Mouse (Mus musculus) midbrain, embryonic 11.5 days (tissue): ENCODE data around the gene Zfpm1. TPM values are rescaled to one million over a fixed set of nuclear protein-coding genes. Genes with fewer than 3 reads are reported as not detected.

ENCODE experiments used
- ATAC-seq: fragments of 200-750 bp; cut with Nextera tagmentation; 2 replicates; pipeline ENCODE4 v1.8.0; 2017; ENCODE audit warnings: moderate TSS enrichment, moderate library complexity; ENCODE audit not compliant: low FRiP score
- DNase-seq: peaks from one replicate; pipeline ENCODE4 v3.0.0; 2015; ENCODE audit warnings: low spot score; ENCODE audit errors: missing footprints
- H3K27ac ChIP-seq: fragments of 300-500 bp; sonication (generic); 2 replicates; pipeline ENCODE4 v1.5.1; 2014; ENCODE audit warnings: low read depth, low read length
- H3K27me3 ChIP-seq: fragments of 300-500 bp; sonication (generic); 2 replicates; pipeline ENCODE4 v1.6.1; 2014; ENCODE audit warnings: mild to moderate bottlenecking, low read length, moderate library complexity, mixed read lengths; ENCODE audit not compliant: control insufficient read depth, insufficient read depth
- H3K36me3 ChIP-seq: fragments of 300-500 bp; sonication (generic); 2 replicates; pipeline ENCODE4 v1.6.1; 2014; ENCODE audit warnings: mild to moderate bottlenecking, low read length, moderate library complexity, mixed read lengths; ENCODE audit not compliant: control insufficient read depth, insufficient read depth
- H3K4me1 ChIP-seq: fragments of 300-500 bp; sonication (generic); 2 replicates; pipeline ENCODE4 v1.6.1; 2014; ENCODE audit warnings: low read length; ENCODE audit not compliant: control insufficient read depth, insufficient read depth
- H3K4me2 ChIP-seq: fragments of 300-500 bp; sonication (generic); 2 replicates; pipeline ENCODE4 v1.6.1; 2014; ENCODE audit warnings: mild to moderate bottlenecking, moderate library complexity
- H3K4me3 ChIP-seq: fragments of 300-500 bp; sonication (generic); 2 replicates; pipeline ENCODE4 v1.5.1; 2014; ENCODE audit warnings: low read depth, low read length
- H3K9ac ChIP-seq: fragments of 300-500 bp; sonication (generic); 2 replicates; pipeline ENCODE4 v1.6.1; 2014; ENCODE audit warnings: low read length
- H3K9me3 ChIP-seq: fragments of 300-500 bp; sonication (generic); 2 replicates; pipeline ENCODE4 v1.6.1; 2016; ENCODE audit warnings: low read length; ENCODE audit not compliant: control insufficient read depth
- WGBS: fragments of 180-500 bp; shearing (Covaris S2); extraction: QIAGEN DNeasy Blood & Tissue Kit; methylation state at CpG from one replicate; pipeline ENCODE4 v1.1.7; 2014; 5-methylcytosine and 5-hydroxymethylcytosine counted together
- polyA plus RNA-seq: library from polyadenylated mRNA; unstranded; fragments of >200 nt; fragmentation: Nextera tagmentation; extraction: Ambion mirVana; gene quantifications from 2 replicates; pipeline ENCODE4 v1.2.1, GENCODE M21; 2014

The Zfpm1 gene
- polyA plus RNA-seq, 1 experiment from 2014 or later, result 1.8 TPM

DNA sequence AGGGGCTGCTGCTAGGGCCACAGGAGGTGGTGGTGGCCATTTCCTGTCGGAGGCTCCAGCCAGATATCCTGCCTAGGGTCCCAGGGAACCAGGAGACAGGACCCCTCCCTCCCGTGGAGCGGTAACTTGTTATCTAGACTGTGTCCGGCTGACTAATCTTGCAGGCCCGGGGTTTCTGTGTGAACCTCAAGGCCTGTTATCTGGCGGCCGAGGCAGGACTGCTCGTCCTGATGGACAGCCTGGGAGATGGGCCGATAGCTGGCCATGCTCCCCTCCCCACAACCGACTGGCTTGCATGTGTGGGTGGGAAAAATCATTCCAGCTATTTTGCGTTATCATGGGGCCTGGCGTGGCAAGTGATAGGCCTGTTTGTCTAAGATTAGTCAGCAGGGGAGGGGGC lies 31.4 kb downstream of the Zfpm1 start:
- DNase-seq, result no peak
- no peak for ATAC-seq
- WGBS, result 69% methylated on average over 12 of the region's 12 CpGs
- Histone ChIP-seq H3K36me3 (no peaks in the 10 kb centered on the region), H3K4me2 (no peak overlapping the region), H3K9ac (no peak overlapping the region), H3K4me1 (peaks cover 3% of the 10 kb centered on the region; the same call in 1 of the 2 replicates), H3K4me3 (no peak overlapping the region), H3K9me3 (no peaks in the 10 kb centered on the region), H3K27ac (no peak overlapping the region), H3K27me3 (no peaks in the 10 kb centered on the region)

DNA sequence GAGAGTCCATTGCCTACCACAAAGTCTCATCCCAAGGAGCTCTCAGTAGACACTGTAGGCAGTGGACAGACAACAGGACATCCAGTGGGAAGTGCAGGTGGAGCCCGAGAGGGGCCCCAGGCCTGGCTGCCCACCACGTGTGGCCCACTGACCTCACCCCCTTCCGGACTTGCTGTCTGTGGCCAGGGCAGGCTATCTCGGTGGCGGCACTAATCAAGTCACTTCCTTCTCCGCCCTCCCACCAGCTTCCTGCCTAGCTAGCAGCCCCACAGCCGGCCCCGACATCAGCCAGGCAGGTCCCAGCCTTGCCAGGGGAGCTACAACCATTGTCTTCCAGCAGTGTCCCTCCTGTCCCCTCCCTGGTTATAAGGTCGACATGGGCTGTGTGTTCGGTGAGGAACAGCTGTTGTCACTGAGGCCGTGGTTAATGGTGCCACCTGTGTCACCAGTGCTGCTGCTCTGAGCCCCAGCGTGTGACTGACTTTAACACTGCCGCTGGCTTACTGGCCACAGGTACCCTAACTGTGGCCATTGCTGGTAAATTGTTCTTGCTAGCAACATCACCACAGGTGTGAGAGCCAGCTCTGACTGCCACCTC lies 33.1 kb downstream of the Zfpm1 start:
- H3K4me1 ChIP-seq, result peaks cover 3% of the 10 kb centered on the region; the same call in 1 of the 2 replicates
- H3K9ac ChIP-seq, result no peak overlapping the region
- no peak overlapping the region for H3K4me3 ChIP-seq
- ATAC-seq (no peak), DNase-seq (no peak)
- WGBS, result 70% methylated on average over 13 of the region's 13 CpGs
- no peak overlapping the region for H3K27ac ChIP-seq
- no peaks in the 10 kb centered on the region for H3K27me3 ChIP-seq
- H3K4me2 ChIP-seq, result no peak overlapping the region
- no peaks in the 10 kb centered on the region for H3K36me3 ChIP-seq
- no peaks in the 10 kb centered on the region for H3K9me3 ChIP-seq

DNA sequence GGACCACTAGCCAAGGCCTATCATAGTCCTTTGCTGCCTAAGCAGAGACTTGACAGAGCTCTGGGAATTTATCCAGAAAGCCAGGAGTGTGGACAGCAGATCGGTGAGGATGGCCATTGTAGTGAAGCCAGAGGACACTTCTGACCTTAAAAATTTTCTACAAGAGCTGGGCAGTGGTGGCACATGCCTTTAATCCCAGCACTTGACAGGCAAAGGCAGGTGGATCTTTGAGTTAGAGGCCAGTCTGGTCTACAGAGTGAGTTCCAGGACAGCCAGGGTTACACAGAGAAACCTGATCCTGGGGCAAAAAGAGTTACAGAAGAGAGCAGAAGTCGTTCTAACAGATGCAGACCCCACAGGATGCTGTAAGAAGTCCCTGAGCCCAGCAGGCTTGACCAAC lies 34.5 kb downstream of the Zfpm1 start:
- Histone ChIP-seq H3K36me3 (no peaks in the 10 kb centered on the region), H3K27ac (no peak overlapping the region), H3K9ac (no peak overlapping the region), H3K27me3 (no peaks in the 10 kb centered on the region), H3K9me3 (no peaks in the 10 kb centered on the region), H3K4me3 (no peak overlapping the region), H3K4me2 (no peak overlapping the region), H3K4me1 (peaks cover 3% of the 10 kb centered on the region; the same call in 1 of the 2 replicates)
- WGBS, result 67% methylated on average over 2 of the region's 2 CpGs
- ATAC-seq (no peak), DNase-seq (no peak)

DNA sequence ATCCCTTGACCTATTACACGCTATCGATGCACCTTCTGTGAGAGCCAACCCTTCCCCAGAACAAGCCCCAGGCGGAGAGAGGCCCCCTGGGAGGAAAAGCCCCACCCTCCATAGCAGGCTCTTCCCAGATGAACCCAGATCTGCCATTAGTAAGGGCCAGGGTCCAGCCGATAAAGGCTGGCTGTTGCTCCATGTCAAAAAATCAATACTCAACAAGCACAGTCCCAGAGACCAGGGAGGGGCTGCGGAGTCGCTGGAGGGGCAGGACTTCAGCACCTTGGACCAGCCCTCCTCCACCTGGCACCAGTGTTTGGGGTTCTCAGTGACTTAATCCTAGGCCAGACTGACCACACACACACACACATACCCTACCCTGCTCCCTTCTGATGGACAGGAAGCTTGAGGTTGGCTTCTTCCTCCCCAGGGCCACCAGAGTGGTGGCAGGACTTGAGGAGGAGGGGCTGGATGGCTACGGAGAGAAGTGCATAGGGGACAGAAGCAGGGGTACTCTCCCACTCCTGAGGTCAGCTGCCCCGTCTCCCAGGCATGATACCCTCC lies 36.1 kb downstream of the Zfpm1 start:
- no peaks in the 10 kb centered on the region for H3K36me3 ChIP-seq
- DNase-seq, result no peak
- H3K4me2 ChIP-seq, result no peak overlapping the region
- no peak for ATAC-seq
- no peak overlapping the region for H3K27ac ChIP-seq
- no peaks in the 10 kb centered on the region for H3K27me3 ChIP-seq
- H3K4me3 ChIP-seq, result no peak overlapping the region
- H3K9me3 ChIP-seq, result no peaks in the 10 kb centered on the region
- WGBS, result 51% methylated on average over 8 of the region's 8 CpGs
- H3K4me1 ChIP-seq, result peaks cover 3% of the 10 kb centered on the region; the same call in 1 of the 2 replicates
- no peak overlapping the region for H3K9ac ChIP-seq

DNA sequence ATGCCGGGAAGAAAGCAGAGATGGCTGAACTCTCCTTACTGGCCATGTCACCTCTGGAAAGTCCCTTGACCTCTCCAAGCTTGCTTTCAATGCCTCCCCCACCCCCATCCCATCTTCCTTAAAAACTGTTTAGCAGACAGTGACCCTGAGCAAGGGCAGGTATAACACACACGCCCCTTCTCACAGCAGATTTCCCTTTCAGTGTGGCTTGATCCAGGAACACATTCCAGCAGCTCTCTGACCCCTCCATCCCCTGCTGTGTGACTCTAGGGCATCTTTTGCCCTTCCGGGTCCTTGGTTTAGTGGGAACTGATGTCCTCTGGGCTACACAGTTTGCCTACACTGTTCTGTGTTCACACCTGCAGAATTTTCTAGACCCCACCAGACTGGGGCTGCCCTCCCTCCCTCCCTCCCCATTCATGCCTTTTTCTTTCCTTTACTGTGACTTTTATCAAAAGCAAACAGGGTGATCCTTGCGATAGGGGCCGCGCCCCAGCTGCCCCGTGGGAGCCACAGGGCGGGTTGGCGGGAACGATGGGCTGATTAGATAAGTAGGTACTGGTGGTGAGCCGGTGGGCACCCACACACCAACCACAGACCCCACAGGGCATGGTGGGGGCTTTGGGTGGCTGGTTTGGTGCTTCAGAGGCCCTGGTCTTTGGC lies 37.2 kb downstream of the Zfpm1 start:
- WGBS, result 75% methylated on average over 11 of the region's 11 CpGs
- no peak overlapping the region for H3K9ac ChIP-seq
- H3K27me3 ChIP-seq, result no peaks in the 10 kb centered on the region
- peaks cover 12% of the 10 kb centered on the region for H3K4me1 ChIP-seq
- DNase-seq (no peak), ATAC-seq (no peak)
- H3K36me3 ChIP-seq, result no peaks in the 10 kb centered on the region
- no peak overlapping the region for H3K4me3 ChIP-seq
- no peak overlapping the region for H3K4me2 ChIP-seq
- H3K27ac ChIP-seq, result no peak overlapping the region
- H3K9me3 ChIP-seq, result no peaks in the 10 kb centered on the region

DNA sequence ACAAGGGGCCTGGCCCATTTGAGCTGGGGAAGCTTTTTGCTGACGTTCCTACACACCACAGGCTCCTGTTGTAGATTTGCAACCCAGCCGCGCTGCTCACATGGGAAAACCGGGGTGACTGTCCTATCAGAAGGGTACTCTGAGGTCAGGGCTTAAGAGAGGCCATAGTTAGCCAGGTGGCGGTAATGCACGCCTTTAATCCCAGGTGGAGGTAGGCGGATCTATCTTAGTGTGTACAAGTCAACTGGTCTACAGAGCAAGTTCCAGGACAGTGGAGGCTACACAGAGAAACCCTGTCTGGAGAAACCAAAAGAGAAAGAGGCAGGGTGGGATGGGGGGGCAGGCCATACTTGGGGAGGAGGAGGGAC lies 37.8 kb downstream of the Zfpm1 start:
- 76% methylated on average over 7 of the region's 7 CpGs for WGBS
- Histone ChIP-seq H3K4me2 (no peak overlapping the region), H3K27ac (no peak overlapping the region), H3K4me1 (peaks cover 14% of the 10 kb centered on the region), H3K27me3 (no peaks in the 10 kb centered on the region), H3K36me3 (no peaks in the 10 kb centered on the region), H3K4me3 (no peak overlapping the region), H3K9ac (no peak overlapping the region), H3K9me3 (no peaks in the 10 kb centered on the region)
- ATAC-seq, result no peak
- DNase-seq, result no peak

DNA sequence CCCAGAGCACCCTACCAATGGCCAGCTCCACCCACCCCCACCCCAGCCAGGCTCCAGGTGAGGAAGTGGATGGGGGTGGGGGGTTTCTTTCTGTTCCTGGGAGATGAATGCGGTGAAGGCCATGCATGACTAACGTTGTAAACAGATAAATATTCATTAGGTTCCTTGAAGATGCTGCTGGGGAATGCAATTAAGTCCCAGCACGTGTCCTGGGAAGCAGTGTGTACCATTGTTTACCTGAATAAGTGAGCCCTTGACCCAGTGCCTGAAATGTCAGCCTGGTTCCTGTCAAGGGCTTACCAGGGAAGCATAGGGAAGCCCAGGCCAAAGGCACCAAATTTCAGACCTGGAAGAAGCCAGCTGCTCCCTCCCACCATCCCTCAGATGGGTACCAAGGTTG lies 38.6 kb downstream of the Zfpm1 start:
- no peak overlapping the region for H3K4me2 ChIP-seq
- no peaks in the 10 kb centered on the region for H3K36me3 ChIP-seq
- ATAC-seq, result no peak
- no peak overlapping the region for H3K9ac ChIP-seq
- no peak overlapping the region for H3K4me3 ChIP-seq
- H3K27ac ChIP-seq, result no peak overlapping the region
- peaks cover 14% of the 10 kb centered on the region for H3K4me1 ChIP-seq
- 12% methylated on average over 3 of the region's 3 CpGs for WGBS
- no peak for DNase-seq
- peaks cover 3% of the 10 kb centered on the region; the same call in 1 of the 2 replicates for H3K27me3 ChIP-seq
- H3K9me3 ChIP-seq, result no peaks in the 10 kb centered on the region

DNA sequence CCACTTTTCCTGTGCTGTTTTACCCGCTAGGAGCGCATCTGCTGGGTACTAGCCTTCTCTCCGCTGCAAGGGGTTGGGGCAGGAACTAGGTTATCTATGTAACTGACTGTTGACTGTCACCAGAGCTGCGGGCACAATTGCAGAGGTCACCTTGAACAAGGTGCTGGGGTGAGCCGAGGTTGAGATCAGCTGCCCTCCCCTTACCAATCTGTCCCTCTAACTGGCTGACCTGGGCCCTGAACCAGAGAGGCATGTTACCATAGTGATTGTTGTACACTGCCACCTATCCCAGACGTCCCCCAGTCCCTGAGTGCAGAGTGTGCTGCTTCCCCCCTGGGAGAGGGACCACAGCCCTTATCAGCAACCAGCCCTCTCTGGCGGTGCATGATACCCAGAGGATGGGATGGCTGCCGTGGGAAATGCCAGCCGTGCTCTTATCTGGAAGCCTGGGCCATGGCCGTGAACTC lies 39.5 kb downstream of the Zfpm1 start:
- peaks cover 19% of the 10 kb centered on the region for H3K4me1 ChIP-seq
- no peak for DNase-seq
- H3K4me3 ChIP-seq, result no peak overlapping the region
- H3K9ac ChIP-seq, result no peak overlapping the region
- H3K9me3 ChIP-seq, result no peaks in the 10 kb centered on the region
- 67% methylated on average over 10 of the region's 10 CpGs for WGBS
- no peak overlapping the region for H3K27ac ChIP-seq
- no peak for ATAC-seq
- H3K27me3 ChIP-seq, result peaks cover 3% of the 10 kb centered on the region; the same call in 1 of the 2 replicates
- no peak overlapping the region for H3K4me2 ChIP-seq
- no peaks in the 10 kb centered on the region for H3K36me3 ChIP-seq

DNA sequence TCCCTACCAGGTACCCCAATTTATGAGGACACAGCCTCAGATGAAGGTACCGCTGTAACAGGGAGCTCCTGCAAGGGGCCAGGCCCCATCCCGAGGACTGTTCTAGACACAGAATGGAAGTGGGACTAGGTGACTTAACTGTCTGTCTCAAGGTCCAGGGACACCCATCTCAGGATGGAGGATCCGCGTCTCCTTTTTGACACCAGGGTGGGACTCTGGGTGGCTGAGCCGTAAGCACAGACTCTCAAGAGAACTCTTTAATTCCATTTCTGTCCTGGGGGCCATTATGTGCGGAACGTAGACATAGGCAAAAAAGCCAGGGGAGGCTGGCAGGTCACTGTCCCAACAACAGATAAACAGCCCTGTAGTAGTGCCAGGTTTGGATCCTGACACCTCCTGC lies 40.2 kb downstream of the Zfpm1 start:
- no peak overlapping the region; the same call in 1 of the 2 replicates for H3K27ac ChIP-seq
- H3K4me1 ChIP-seq, result peaks cover 19% of the 10 kb centered on the region

More for the DNA sequence above, 40.2 kb downstream of the Zfpm1 start:
- H3K4me2 ChIP-seq, result no peak overlapping the region
- no peaks in the 10 kb centered on the region for H3K9me3 ChIP-seq
- H3K36me3 ChIP-seq, result no peaks in the 10 kb centered on the region
- 90% methylated on average over 7 of the region's 7 CpGs for WGBS
- no peak overlapping the region for H3K9ac ChIP-seq
- ATAC-seq (no peak), DNase-seq (no peak)
- no peak overlapping the region for H3K4me3 ChIP-seq
- peaks cover 3% of the 10 kb centered on the region; the same call in 1 of the 2 replicates for H3K27me3 ChIP-seq
